21 mouse cellular contexts compared by ENCODE assay signal in the genomic region with DNA sequence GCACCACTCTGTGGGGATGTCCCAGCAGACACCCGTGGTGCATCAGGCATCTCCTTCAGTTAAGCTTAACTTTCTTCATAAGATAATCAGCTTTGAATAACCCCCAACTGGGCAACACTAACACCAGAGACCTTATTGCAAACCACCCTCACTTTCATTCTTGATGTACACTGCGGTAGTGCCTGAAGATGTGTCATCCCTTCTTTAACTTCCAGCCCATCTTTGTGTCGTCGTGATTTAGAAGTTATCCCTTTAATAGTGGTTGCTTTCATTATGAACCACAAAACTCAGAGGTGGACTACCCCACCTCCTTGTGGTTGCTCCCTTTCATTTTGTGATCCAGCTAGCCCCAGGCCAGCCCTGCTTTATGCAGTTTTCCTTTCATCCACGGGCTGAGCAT.
DNase-seq lines count a peak whose midpoint lies in the region; ATAC-seq and TF ChIP-seq lines count a peak whose summit lies in the region.
"Had no signal": no experiment of that assay in that cellular context is flagged by ENCODE, and none has a peak within 500 bp of the region (broad histone marks: within the 10 kb centered on the region; RNA-seq: fewer than 3 reads in every experiment).

No protein-coding gene starts in this region.

- 43% methylated on average over 5 of the region's 5 CpGs for WGBS in forebrain, embryonic 13.5 days
- 39% methylated on average over 5 of the region's 5 CpGs for WGBS in forebrain, embryonic 15.5 days
- 48% methylated on average over 5 of the region's 5 CpGs for WGBS in hindbrain, postnatal 0 days
- 67% methylated on average over 5 of the region's 5 CpGs for WGBS in hindbrain, embryonic 12.5 days
- WGBS in neural tube, embryonic 13.5 days: 51% methylated on average over 5 of the region's 5 CpGs
- 64% methylated on average over 5 of the region's 5 CpGs for WGBS in neural tube, embryonic 15.5 days

- no peak overlapping the region for H3K4me2 ChIP-seq in forebrain, embryonic 13.5 days
- H3K4me2 ChIP-seq in forebrain, embryonic 15.5 days (replicated peaks): no peak overlapping the region
- H3K4me2 ChIP-seq in hindbrain, postnatal 0 days (ENCODE audit: low read depth, low read length): no peak overlapping the region
- H3K4me2 ChIP-seq in hindbrain, embryonic 12.5 days (replicated peaks): no peak overlapping the region
- no peak overlapping the region for H3K4me2 ChIP-seq in neural tube, embryonic 13.5 days
- no peak overlapping the region for H3K4me2 ChIP-seq in neural tube, embryonic 15.5 days
- H3K4me2 ChIP-seq: embryonic facial prominence, embryonic 12.5 days; forebrain, embryonic 12.5 days; heart, embryonic 11.5 days; heart, embryonic 15.5 days had no signal

- no peaks in the 10 kb centered on the region for H3K9me3 ChIP-seq in forebrain, embryonic 13.5 days (replicated peaks)
- H3K9me3 ChIP-seq in forebrain, embryonic 15.5 days: no peaks in the 10 kb centered on the region
- H3K9me3 ChIP-seq in hindbrain, postnatal 0 days (ENCODE audit: low read length): no peaks in the 10 kb centered on the region
- H3K9me3 ChIP-seq in hindbrain, embryonic 12.5 days (replicated peaks): no peaks in the 10 kb centered on the region
- H3K9me3 ChIP-seq in neural tube, embryonic 13.5 days: no peaks in the 10 kb centered on the region
- no peaks in the 10 kb centered on the region for H3K9me3 ChIP-seq in neural tube, embryonic 15.5 days (replicated peaks)
- H3K9me3 ChIP-seq: embryonic facial prominence, embryonic 12.5 days; forebrain, embryonic 12.5 days; heart, embryonic 15.5 days had no signal

- H3K27ac ChIP-seq in forebrain, embryonic 13.5 days: no peak overlapping the region
- H3K27ac ChIP-seq in forebrain, embryonic 15.5 days (replicated peaks): no peak overlapping the region
- 0 out of 2 replicates have a peak overlapping the region, but pooled peaks have one; percentile 20 for H3K27ac ChIP-seq in hindbrain, postnatal 0 days
- no peak overlapping the region for H3K27ac ChIP-seq in hindbrain, embryonic 12.5 days
- H3K27ac ChIP-seq in neural tube, embryonic 13.5 days (replicated peaks): 0 out of 2 replicates have a peak overlapping the region, but pooled peaks have one; percentile 46
- H3K27ac ChIP-seq in neural tube, embryonic 15.5 days (replicated peaks): no peak overlapping the region
- H3K27ac ChIP-seq: embryonic facial prominence, embryonic 12.5 days; forebrain, embryonic 12.5 days; heart, adult 2 months; heart, embryonic 15.5 days had no signal

- ATAC-seq in forebrain, embryonic 13.5 days: peak; percentile 45; the same call in 1 of the 2 replicates
- ATAC-seq in forebrain, embryonic 15.5 days (replicated peaks): no peak
- ATAC-seq in hindbrain, postnatal 0 days: no peak
- ATAC-seq in hindbrain, embryonic 12.5 days (ENCODE audit: low FRiP score): no peak
- no peak for ATAC-seq in neural tube, embryonic 13.5 days (ENCODE audit: low read depth)
- no peak for ATAC-seq in neural tube, embryonic 15.5 days (ENCODE audit: low FRiP score)

- no peak for DNase-seq in hindbrain, postnatal 0 days (ENCODE audit: low spot score)
- no peak for DNase-seq in layer of hippocampus, adult 11-12 months (ENCODE audit: low spot score)
- no peak for DNase-seq in adrenal gland, adult (ENCODE audit: inconsistent age in 2 of 2, low spot score in 1 of 2)
- DNase-seq: adrenal gland, postnatal 10 days; B cell, adult 2 months; cerebellum, adult 11 months; cerebellum, adult 8-10 months; cerebellum, postnatal 14 days; gastrocnemius, postnatal 14 days; heart, adult 2 months; heart, postnatal 14 days; kidney, adult 11 months had no signal

- H3K36me3 ChIP-seq in forebrain, embryonic 13.5 days (ENCODE audit: poor library complexity, severe bottlenecking): no peaks in the 10 kb centered on the region
- H3K36me3 ChIP-seq in forebrain, embryonic 15.5 days: no peaks in the 10 kb centered on the region
- H3K36me3 ChIP-seq in hindbrain, postnatal 0 days (ENCODE audit: insufficient read depth, low read length): no peaks in the 10 kb centered on the region
- no peaks in the 10 kb centered on the region for H3K36me3 ChIP-seq in hindbrain, embryonic 12.5 days
- no peaks in the 10 kb centered on the region for H3K36me3 ChIP-seq in neural tube, embryonic 13.5 days
- H3K36me3 ChIP-seq in neural tube, embryonic 15.5 days: no peaks in the 10 kb centered on the region
- H3K36me3 ChIP-seq: embryonic facial prominence, embryonic 12.5 days; forebrain, embryonic 12.5 days; heart, embryonic 15.5 days had no signal

- no peak overlapping the region for H3K9ac ChIP-seq in forebrain, embryonic 13.5 days
- no peak overlapping the region for H3K9ac ChIP-seq in forebrain, embryonic 15.5 days (replicated peaks)
- no peak overlapping the region for H3K9ac ChIP-seq in hindbrain, postnatal 0 days (replicated peaks; ENCODE audit: low read length)
- no peak overlapping the region for H3K9ac ChIP-seq in hindbrain, embryonic 12.5 days
- no peak overlapping the region for H3K9ac ChIP-seq in neural tube, embryonic 13.5 days
- no peak overlapping the region for H3K9ac ChIP-seq in neural tube, embryonic 15.5 days (replicated peaks)
- H3K9ac ChIP-seq: embryonic facial prominence, embryonic 12.5 days; forebrain, embryonic 12.5 days; heart, embryonic 15.5 days had no signal

- no peaks in the 10 kb centered on the region for H3K27me3 ChIP-seq in forebrain, embryonic 13.5 days
- H3K27me3 ChIP-seq in forebrain, embryonic 15.5 days: no peaks in the 10 kb centered on the region
- H3K27me3 ChIP-seq in hindbrain, postnatal 0 days (ENCODE audit: insufficient read depth, low read length): no peaks in the 10 kb centered on the region
- no peaks in the 10 kb centered on the region for H3K27me3 ChIP-seq in hindbrain, embryonic 12.5 days
- no peaks in the 10 kb centered on the region for H3K27me3 ChIP-seq in neural tube, embryonic 13.5 days
- no peaks in the 10 kb centered on the region for H3K27me3 ChIP-seq in neural tube, embryonic 15.5 days (replicated peaks)
- H3K27me3 ChIP-seq: embryonic facial prominence, embryonic 12.5 days; forebrain, embryonic 12.5 days; heart, embryonic 15.5 days had no signal

- TF ChIP-seq CTCF in hindbrain, postnatal 0 days (IDR thresholded peaks at IDR 0.05; ENCODE audit: low read depth): no peak

- peaks cover 11% of the 10 kb centered on the region; the same call in 1 of the 2 replicates for H3K4me1 ChIP-seq in forebrain, embryonic 13.5 days
- H3K4me1 ChIP-seq in forebrain, embryonic 15.5 days: peaks cover 6% of the 10 kb centered on the region
- H3K4me1 ChIP-seq in hindbrain, postnatal 0 days (ENCODE audit: insufficient read depth, low read length): peaks cover 17% of the 10 kb centered on the region
- peaks cover 31% of the 10 kb centered on the region; the same call in 1 of the 2 replicates for H3K4me1 ChIP-seq in hindbrain, embryonic 12.5 days
- H3K4me1 ChIP-seq in neural tube, embryonic 13.5 days (replicated peaks): peaks cover 47% of the 10 kb centered on the region
- peaks cover 28% of the 10 kb centered on the region for H3K4me1 ChIP-seq in neural tube, embryonic 15.5 days
- H3K4me1 ChIP-seq: heart, embryonic 15.5 days had no signal

- H3K4me3 ChIP-seq in forebrain, embryonic 13.5 days: no peak overlapping the region
- H3K4me3 ChIP-seq in forebrain, embryonic 15.5 days: no peak overlapping the region
- H3K4me3 ChIP-seq in hindbrain, postnatal 0 days (ENCODE audit: low read length): no peak overlapping the region
- H3K4me3 ChIP-seq in hindbrain, embryonic 12.5 days: no peak overlapping the region
- no peak overlapping the region for H3K4me3 ChIP-seq in neural tube, embryonic 13.5 days
- no peak overlapping the region for H3K4me3 ChIP-seq in neural tube, embryonic 15.5 days (replicated peaks)
- H3K4me3 ChIP-seq: embryonic facial prominence, embryonic 12.5 days; forebrain, embryonic 12.5 days; heart, adult 2 months; heart, embryonic 15.5 days had no signal

Comparison
In these comparisons a context has a peak if more than half of its experiments do, and no peak if none do; other contexts are left out.
1. H3K27ac ChIP-seq: peak in hindbrain, postnatal 0 days (single experiment) and neural tube, embryonic 13.5 days (single experiment); none in forebrain, embryonic 13.5 days (single experiment), forebrain, embryonic 15.5 days (single experiment), hindbrain, embryonic 12.5 days (single experiment) and neural tube, embryonic 15.5 days (single experiment).